Mouse (Mus musculus): ENCODE results near the gene Gramd1a.

- no peak for TF ChIP-seq EP300 (IDR thresholded peaks at IDR 0.05; ENCODE audit: insufficient read depth, low read depth, low read length)
- TF ChIP-seq POLR2A (IDR thresholded peaks at IDR 0.05; ENCODE audit: insufficient read depth, low read length), result no peak
- TF ChIP-seq CTCF (IDR thresholded peaks at IDR 0.05; ENCODE audit: low read depth, low read length), result no peak
Measured at GRCm38 (mm10) chr7:31149271-31149670, 6.4 kb downstream of the Gramd1a start.
